Mouse (Mus musculus) common myeloid progenitor, adult 5-6 weeks (primary cell): ENCODE measurements at regions not wholly inside any gene's neighbourhood (a gene's known extent, or its start where the extent isn't known, plus 50 kb on each side); places are given as distances from the start of the nearest gene placed in this dataset.

Experiments
- ATAC-seq: replicated peaks from 2 replicates; pipeline ENCODE4 v1.8.0; 2016; ENCODE audit warnings: low read depth, mild to moderate bottlenecking, moderate TSS enrichment, inconsistent platforms; ENCODE audit not compliant: poor library complexity, severe bottlenecking

- ATAC-seq: no peak
Observed at GRCm38 (mm10) chr16:9457574-9457973, 537.8 kb downstream of the Grin2a start.

- ATAC-seq: no peak
Observed at GRCm38 (mm10) chr16:9462497-9462896, 532.9 kb downstream of the Grin2a start.

GRCm38 (mm10) chr16:9469394-9469793, 526.0 kb downstream of the Grin2a start:
- ATAC-seq: no peak

- no peak for ATAC-seq
Observed at GRCm38 (mm10) chr16:9485291-9485690, 510.1 kb downstream of the Grin2a start.

- ATAC-seq: no peak
Observed at GRCm38 (mm10) chr16:9498301-9498700, 497.1 kb downstream of the Grin2a start.

GRCm38 (mm10) chr16:9501713-9502112, 493.6 kb downstream of the Grin2a start:
- no peak for ATAC-seq

- ATAC-seq: no peak
Observed at GRCm38 (mm10) chr16:9509666-9510065, 485.7 kb downstream of the Grin2a start.

- ATAC-seq: no peak
Observed at GRCm38 (mm10) chr16:9514538-9514937, 480.8 kb downstream of the Grin2a start.
